Mouse (Mus musculus) stomach, embryonic 15.5 days (tissue): ENCODE data around the gene Btbd35f6. TPM values are rescaled to one million over a fixed set of nuclear protein-coding genes. Genes with fewer than 3 reads are reported as not detected.
"Not testable (repeated sequence)": the region's sequence is repeated elsewhere in the genome, so short reads cannot be mapped to it uniquely, and the experiment has no call there.

Experiments used
- ATAC-seq: fragments of 200-750 bp; cut with Nextera tagmentation; 2 replicates; pipeline ENCODE4 v1.8.0; 2017; ENCODE audit warnings: low read depth, moderate number of reproducible peaks, moderate TSS enrichment; ENCODE audit not compliant: insufficient read depth, low FRiP score
- H3K27ac ChIP-seq: fragments of 300-500 bp; sonication (generic); 2 replicates; pipeline ENCODE4 v1.5.1; 2015; ENCODE audit warnings: mild to moderate bottlenecking, inconsistent platforms
- H3K27me3 ChIP-seq: fragments of 300-500 bp; sonication (generic); replicated peaks from 2 replicates; pipeline ENCODE4 v1.6.1; 2015; ENCODE audit warnings: inconsistent platforms
- H3K36me3 ChIP-seq: fragments of 300-500 bp; sonication (generic); 2 replicates; pipeline ENCODE4 v1.6.1; 2015; ENCODE audit warnings: inconsistent platforms
- H3K4me1 ChIP-seq: fragments of 300-500 bp; sonication (generic); 2 replicates; pipeline ENCODE4 v1.6.1; 2015; ENCODE audit warnings: inconsistent platforms
- H3K4me2 ChIP-seq: fragments of 300-500 bp; sonication (generic); 2 replicates; pipeline ENCODE4 v1.6.1; 2015; ENCODE audit warnings: mild to moderate bottlenecking, inconsistent platforms
- H3K4me3 ChIP-seq: fragments of 300-500 bp; sonication (generic); replicated peaks from 2 replicates; pipeline ENCODE4 v1.5.1; 2015; ENCODE audit warnings: inconsistent platforms
- H3K9ac ChIP-seq: fragments of 300-500 bp; sonication (generic); 2 replicates; pipeline ENCODE4 v1.6.1; 2015; ENCODE audit warnings: inconsistent platforms
- H3K9me3 ChIP-seq: fragments of 300-500 bp; sonication (generic); 2 replicates; pipeline ENCODE4 v1.6.1; 2016; ENCODE audit warnings: inconsistent platforms
- whole genome bisulfite sequencing: fragments of 180-500 bp; shearing (Covaris S2); methylation state at CpG from one replicate; pipeline ENCODE4 v1.1.7; 2015; 5-methylcytosine and 5-hydroxymethylcytosine counted together
- polyA plus RNA-seq: library from polyadenylated mRNA; unstranded; fragments of >200 nt; fragmentation: Nextera tagmentation; extraction: Ambion mirVana; gene quantifications from 2 replicates; pipeline ENCODE4 v1.2.1, GENCODE M21; 2015

The Btbd35f6 gene
- not detected in 2 replicates for polyA plus RNA-seq

DNA sequence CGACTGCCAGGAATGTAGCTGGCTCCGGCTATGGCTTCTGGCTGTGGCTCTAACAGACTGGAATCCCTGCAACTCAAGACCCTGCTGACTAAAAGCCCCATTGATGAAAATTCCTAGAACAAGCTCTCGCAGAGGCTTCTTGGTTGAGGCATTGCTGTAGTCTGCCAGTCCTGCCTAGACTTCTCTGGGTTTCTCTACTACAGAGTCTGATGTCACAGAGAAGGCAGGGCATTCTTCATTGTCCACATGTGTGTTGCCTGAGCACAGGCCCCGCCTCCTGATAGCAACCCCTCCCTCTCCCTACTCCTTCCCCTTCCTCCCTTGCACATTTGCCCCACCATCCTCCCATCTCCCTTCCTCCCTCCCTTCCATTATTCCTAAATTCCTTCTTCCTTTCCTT lies at the start of gene Btbd35f6:
Btbd35f6 (minus strand) TSS at position 101 of the 400 bp plus-strand sequence.
- ATAC-seq, H3K4me3 ChIP-seq, H3K27ac ChIP-seq, H3K9me3 ChIP-seq, H3K36me3 ChIP-seq, H3K4me1 ChIP-seq, H3K27me3 ChIP-seq, H3K4me2 ChIP-seq, H3K9ac ChIP-seq: not testable (repeated sequence)
- 54% methylated on average over 2 of the region's 4 CpGs for WGBS

DNA sequence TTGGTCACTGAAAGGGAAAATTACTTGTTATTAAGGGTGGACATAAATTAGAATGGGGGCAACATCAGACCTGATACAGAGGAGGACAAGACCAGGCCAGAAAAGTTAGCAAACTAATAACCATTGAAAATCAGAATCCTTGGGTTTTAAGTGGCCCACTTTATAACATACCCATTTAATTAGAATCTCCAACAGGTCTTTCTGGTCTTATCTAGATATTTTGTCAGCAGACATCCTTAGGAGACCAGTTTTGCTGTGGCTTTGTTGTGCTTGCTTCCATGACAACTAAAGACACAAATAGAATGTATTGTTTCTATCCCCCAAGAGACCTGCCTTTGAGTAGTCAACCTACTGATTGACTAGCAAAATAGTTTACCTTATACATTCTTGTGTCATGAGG lies 30.4 kb upstream of the Btbd35f6 start, which contains the start of gene Gm21870:
Gm21870 (minus strand) TSS at position 101 of the 400 bp plus-strand sequence.
- H3K27me3 ChIP-seq, H3K4me3 ChIP-seq, H3K9me3 ChIP-seq, H3K4me2 ChIP-seq, H3K9ac ChIP-seq, ATAC-seq, H3K36me3 ChIP-seq, H3K27ac ChIP-seq, H3K4me1 ChIP-seq: not testable (repeated sequence)

DNA sequence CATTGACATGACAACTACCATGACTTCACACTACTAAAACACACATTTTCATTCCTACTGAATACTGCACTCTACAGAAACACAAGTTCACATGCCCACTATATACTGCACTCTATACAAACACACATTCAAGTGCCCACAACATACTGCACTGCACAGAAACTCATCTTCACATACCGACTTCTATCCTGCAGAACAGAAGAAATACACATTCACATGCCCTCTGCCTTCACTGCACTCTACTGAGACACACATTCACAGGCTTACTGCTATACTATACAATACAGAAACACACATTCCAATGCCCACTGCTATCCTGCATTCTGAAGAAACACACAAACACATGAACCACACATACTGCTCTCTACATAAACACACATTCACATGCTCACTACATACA lies 26.1 kb downstream of the Btbd35f6 start:
- not testable (repeated sequence) for ATAC-seq, H3K4me3 ChIP-seq
- no CpG with 5 or more reads among the region's 1 CpGs for WGBS

DNA sequence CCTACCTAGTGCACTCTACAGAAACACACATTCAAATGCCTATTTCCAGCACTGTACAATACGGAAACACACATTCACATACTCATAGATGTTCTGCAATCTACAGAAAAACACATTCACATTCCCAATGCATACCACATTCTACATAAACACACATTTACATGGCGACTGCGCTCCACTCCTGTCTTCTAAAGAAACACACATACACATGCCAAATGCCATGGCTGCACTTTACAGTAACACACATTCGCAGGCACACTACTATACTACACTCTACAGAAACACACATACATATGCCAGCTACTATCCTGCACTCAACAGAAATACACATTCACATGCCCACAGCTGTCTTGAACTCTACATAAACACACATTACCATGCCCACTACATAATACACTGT lies 28.1 kb downstream of the Btbd35f6 start:
- not testable (repeated sequence) for H3K4me1 ChIP-seq, H3K9ac ChIP-seq

More for the DNA sequence above, 26.1 kb downstream of the Btbd35f6 start:
- not testable (repeated sequence) for H3K9me3 ChIP-seq, H3K4me1 ChIP-seq, H3K36me3 ChIP-seq, H3K27ac ChIP-seq, H3K27me3 ChIP-seq, H3K4me2 ChIP-seq, H3K9ac ChIP-seq

DNA sequence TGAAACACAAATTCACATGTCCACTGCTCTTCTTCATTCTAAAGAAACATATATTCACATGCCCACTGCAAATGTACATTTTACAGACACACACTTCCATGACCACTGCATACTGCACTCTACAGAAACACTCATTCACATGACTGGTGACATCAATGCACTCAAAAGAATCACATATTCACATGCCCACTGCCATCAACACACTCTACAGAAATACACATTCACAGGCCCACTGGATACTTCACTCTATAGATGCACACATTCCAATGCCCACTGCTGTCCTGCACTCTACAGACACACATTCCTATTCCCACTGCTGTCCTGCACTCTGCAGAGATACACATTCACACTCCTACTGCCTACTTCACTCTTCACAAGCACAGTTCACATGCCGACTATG lies 30.0 kb downstream of the Btbd35f6 start:
- H3K4me3 ChIP-seq, result not testable (repeated sequence)
- WGBS, result no CpG with 5 or more reads among the region's 1 CpGs

More for the DNA sequence above, 28.1 kb downstream of the Btbd35f6 start:
- H3K36me3 ChIP-seq, H3K4me2 ChIP-seq, H3K9me3 ChIP-seq, H3K27ac ChIP-seq, H3K27me3 ChIP-seq, ATAC-seq, H3K4me3 ChIP-seq: not testable (repeated sequence)
- WGBS, result 80% methylated on average over 4 of the region's 4 CpGs

DNA sequence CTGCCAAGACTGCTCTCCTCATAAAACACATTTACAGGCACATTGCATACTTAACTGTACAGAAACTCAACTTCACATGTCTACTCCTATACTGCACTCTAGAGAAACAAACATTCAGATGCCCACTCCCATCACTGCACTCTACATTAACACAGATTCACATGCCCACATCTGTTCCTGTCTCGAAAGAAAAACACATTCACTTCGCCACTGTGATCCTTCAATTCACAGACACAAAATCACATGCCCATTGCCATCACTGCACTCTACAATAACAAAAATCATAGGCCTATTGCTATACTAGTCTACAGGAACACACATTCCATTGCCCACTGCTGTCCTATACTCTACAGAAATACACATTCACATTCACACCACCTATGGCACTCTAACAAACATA lies 30.9 kb downstream of the Btbd35f6 start:
- not testable (repeated sequence) for H3K27me3 ChIP-seq, H3K27ac ChIP-seq, H3K4me1 ChIP-seq, H3K4me3 ChIP-seq, H3K9ac ChIP-seq, H3K36me3 ChIP-seq, H3K4me2 ChIP-seq, H3K9me3 ChIP-seq, ATAC-seq
- WGBS, result 84% methylated on average over 2 of the region's 2 CpGs

More for the DNA sequence above, 30.0 kb downstream of the Btbd35f6 start:
- not testable (repeated sequence) for H3K36me3 ChIP-seq, H3K4me2 ChIP-seq, H3K4me1 ChIP-seq, ATAC-seq, H3K9me3 ChIP-seq, H3K27ac ChIP-seq, H3K27me3 ChIP-seq, H3K9ac ChIP-seq

Other genes with a start within 250 kb of the Btbd35f6 start
- gene Gm21870, start 30.3 kb upstream of the Btbd35f6 start, polyA plus RNA-seq, result not detected in 2 replicates
- gene Btbd35f9, start 205.0 kb upstream of the Btbd35f6 start, polyA plus RNA-seq, result not detected in 2 replicates